Mouse (Mus musculus): ENCODE measurements around the gene Gm9918.

Gm9918 gene

GRCm38 (mm10) chr15:102245461-102245881 is 24.9 kb upstream of the Gm9918 start:
- no peak for DNase-seq (ENCODE audit: low read depth)

DNA sequence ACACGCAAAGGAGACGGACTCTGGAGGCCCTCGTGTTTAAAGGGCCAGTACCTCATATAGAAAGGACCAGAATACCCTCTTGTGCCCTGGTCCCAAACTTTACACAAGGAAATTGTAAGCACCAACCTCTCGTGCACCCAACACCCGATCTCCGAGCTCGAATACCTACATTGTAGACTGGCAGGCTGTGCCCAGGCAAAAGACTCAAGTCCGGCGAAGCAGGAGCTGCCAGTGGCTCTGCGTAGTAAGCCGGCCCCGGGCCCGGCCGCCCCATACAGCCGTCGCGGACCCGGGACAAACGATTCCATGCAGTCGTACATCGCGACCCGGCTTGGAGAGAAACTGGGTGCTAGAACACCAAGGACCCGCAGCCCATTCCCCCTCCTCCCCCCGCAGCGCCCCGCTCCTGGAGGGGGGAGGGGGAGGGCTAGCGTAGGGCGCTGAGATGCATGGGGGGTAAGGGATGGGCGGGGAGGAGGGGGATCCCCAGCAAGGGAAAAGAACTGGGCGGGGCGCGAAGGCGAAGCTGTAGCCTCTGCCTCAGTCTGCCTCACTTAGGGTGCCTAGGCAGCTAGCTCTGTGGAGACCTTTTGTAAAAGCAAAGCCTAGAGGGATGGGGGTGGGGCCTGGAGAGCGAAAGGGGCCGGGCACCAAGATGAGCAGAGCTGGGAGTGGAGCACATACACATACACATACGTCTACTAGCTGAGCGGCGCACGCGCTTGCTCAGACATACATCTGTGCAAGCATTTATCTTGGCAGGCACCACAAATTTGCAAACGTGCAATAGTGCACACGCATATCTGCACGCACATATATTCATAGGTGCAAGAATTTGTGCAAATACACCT is 24.2 kb upstream of the Gm9918 start:
- peak; percentile 60 for DNase-seq (ENCODE audit: low read depth)

- DNase-seq (ENCODE audit: low read depth), result peak; percentile 66
Measured at GRCm38 (mm10) chr15:102246866-102247251, 23.5 kb upstream of the Gm9918 start.

DNA sequence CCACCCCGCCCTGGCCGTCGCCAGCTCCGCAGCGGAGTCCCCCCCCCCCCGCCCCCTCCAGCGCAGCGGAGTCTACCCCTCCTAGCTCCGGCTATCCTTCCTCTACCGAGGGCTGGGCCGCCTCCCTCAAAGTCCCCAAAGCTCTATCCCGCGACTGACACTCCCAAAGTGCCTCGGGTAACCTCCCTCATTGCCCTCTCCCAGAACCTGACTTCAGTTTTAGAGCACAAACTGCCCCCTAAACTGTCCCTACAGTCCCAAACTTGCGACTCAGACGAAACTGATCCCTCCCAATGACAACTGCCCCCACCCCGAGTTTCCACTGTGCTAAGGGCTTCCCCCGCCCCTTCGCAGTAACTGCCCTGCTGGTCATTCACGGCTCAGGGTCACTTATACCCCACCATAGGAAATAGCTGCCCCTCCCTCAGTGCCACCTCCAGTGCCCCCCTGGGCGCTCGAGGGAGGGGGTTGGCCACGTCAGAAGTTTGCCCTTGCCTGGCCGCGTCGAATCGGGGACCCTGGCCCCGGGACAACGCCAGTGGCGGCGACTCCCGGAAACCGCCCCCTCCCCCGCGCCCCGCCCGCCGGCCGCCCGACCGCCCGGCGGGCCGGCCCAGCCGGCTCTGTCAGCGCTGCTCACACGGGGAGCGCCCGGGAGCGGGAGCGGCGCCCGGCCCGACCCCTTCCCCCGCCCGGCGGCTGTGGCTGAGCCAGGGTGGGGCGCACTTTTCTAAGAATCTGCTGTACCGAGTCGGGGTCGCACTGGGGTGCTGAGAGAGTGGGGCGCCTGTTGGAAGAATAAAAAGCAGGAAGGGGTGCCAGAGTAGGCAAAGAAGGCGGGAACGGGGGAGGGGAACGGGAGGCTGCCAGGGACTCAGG is 22.9 kb upstream of the Gm9918 start:
- no peak for DNase-seq (ENCODE audit: low read depth)

DNA sequence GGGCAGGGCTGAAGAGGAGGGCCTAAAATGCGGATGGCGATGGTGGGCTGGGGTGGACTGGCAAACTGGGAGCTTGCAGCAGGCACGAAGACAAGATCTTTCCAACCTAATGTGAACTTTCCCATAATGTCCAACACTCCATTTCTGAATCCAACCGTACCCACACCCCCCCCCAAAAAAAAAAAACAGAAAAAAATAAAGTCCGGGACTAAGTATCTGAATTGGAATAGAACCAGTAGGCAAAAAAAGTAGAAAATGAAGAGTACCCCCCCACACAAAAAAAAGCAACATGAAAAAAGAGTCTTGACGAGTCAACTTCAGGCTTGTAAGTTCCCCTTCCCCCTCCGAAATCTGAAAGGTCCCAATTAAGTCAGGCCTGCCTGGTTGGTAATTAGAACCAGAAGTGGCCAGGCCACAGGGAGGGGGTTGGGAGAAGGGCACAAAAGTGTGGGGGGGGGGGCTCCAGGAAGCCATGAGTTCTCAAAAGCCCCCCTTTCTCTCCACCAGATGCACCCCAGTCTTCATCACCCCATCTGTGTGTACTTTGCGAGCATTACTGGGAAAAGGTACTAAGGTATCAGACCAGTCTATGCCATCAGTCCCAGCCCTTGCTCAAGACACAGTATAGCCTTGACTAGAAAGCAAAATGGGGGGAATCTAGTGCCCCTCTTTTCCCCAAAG is 22.1 kb upstream of the Gm9918 start:
- DNase-seq (ENCODE audit: low read depth), result no peak

DNA sequence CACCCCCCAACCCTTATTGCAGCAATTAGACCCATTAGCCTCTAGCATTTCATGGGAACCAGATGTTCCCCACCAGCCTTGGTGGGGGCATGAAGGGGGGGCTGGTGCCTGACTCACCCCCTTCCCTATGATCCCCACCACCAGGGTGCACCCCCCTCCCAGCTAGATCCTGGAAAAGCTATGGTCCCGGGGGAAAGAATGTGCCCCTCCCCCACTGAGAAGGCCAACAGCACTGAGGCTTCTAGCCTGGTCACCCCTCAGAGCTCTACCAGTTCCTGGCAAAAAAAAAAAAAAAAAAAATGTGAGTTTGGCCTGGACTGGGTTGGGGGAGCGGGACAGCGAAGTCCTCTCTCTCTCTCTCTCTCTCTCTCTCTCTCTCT is 21.6 kb upstream of the Gm9918 start:
- DNase-seq (ENCODE audit: low read depth), result no peak

- DNase-seq (ENCODE audit: low read depth), result no peak
Measured at GRCm38 (mm10) chr15:102249251-102249691, 21.1 kb upstream of the Gm9918 start.

DNA sequence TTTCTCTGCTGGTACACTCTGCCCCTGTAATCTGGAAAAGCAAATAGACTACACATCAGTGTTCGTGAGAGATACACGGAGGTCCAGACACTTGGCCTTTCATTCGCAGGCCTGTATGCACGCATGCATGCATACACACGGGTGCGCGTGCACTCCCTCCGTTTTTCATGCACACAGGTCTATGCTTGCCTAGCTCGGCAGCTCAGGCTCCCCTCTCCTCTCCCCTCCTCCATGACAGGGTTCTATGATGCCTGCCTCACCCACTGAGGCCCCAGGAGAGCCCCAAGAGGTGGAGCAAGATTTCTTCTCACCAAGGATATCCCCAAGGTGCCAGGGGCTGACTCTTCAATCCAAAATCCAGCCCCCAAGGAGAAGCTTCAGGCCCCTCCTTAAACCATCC is 20.4 kb upstream of the Gm9918 start:
- no peak for DNase-seq (ENCODE audit: low read depth)

- DNase-seq (ENCODE audit: low read depth), result no peak
Measured at GRCm38 (mm10) chr15:102250521-102250920, 19.8 kb upstream of the Gm9918 start.

DNA sequence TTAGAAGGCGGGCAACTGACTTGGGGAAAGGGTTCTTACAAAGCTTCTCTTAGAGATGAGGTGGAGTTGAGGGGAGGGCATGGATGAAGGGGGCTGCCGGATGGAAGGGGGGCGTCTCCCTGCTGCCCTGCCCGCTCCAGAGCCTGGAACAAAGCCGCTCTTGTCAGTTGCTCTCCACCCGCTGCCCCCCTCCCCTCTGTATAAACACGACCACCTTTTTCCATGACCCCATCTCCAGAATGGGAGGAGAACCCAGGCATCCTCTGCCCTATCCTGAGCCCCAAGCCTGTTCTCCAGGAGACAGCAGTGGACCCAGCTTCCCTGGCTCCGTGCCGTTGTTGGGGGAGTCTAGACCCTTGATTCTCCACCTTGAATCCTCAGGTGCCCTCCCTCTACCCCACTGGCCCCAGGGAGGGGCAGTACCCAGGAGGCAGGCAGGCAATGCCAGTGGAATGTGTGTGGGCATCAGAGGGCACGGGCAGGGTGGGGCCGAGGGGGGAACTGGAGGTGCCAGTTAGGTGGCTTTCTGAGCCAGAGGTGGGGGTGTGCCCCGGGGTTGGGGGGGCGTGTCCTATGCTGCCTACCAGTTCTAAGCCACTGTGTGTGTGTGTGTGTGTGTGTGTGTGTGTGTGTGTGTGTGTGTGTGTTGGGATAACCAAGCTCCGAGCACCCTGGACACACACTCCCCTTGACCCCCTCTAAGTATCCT is 14.7 kb upstream of the Gm9918 start:
- no peak for DNase-seq (ENCODE audit: low read depth)

GRCm38 (mm10) chr15:102256431-102257201 is 13.7 kb upstream of the Gm9918 start:
- no peak for DNase-seq (ENCODE audit: low read depth)

- DNase-seq (ENCODE audit: low read depth), result no peak
Measured at GRCm38 (mm10) chr15:102257202-102258075, 12.9 kb upstream of the Gm9918 start, which contains the start of gene Rarg. Rarg (minus strand) TSS chr15:102257517.

- no peak for DNase-seq (ENCODE audit: low read depth)
Measured at GRCm38 (mm10) chr15:102258076-102258470, 12.3 kb upstream of the Gm9918 start.

GRCm38 (mm10) chr15:102258581-102259253 is 11.6 kb upstream of the Gm9918 start:
- no peak for DNase-seq (ENCODE audit: low read depth)

DNA sequence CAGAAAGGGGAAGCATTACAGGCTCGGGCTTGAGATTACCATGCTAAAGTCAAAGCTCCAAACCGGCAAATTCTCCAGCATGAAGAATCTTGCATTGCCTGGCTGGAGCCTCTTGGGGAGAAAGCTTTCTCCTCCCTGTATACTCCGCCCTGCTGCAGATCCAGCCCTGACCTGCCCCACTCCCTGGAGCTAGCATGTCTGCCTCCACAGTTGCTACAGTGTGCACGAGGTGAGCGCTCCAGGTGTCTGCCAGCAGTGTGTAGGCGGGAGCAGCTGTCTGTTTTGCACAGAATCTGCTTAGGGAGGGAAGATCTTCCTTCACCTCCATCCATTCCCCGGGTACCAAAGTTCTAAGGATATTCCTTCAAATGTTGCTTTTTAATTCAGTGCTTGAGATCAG is 7.8 kb upstream of the Gm9918 start:
- no peak for DNase-seq (ENCODE audit: low read depth)

DNA sequence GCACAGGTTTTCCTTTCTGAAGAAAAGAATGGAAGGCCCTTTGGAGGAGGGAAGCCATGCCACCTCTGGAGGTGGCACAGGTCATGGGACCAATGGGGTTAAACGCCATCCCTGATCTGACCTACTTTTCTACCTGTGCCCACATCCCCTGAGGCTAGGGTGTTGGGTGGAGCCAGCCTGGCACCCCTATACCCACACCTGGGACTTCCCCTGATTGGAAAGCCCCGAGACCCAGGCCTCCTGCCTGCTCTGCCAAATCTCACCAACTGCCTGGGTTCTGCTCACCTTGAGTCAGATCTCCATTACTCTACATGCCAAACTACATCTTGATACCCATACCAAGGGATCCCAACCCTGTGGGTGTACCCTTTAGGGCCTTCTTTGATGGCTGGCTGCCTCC is 7.3 kb upstream of the Gm9918 start:
- no peak for DNase-seq (ENCODE audit: low read depth)

- no peak for DNase-seq (ENCODE audit: low read depth)
Measured at GRCm38 (mm10) chr15:102265548-102265947, 4.8 kb upstream of the Gm9918 start.

GRCm38 (mm10) chr15:102271441-102271840 is 1.1 kb downstream of the Gm9918 start:
- no peak for DNase-seq (ENCODE audit: low read depth)

- DNase-seq (ENCODE audit: low read depth), result no peak
Measured at GRCm38 (mm10) chr15:102273982-102274716, 3.8 kb downstream of the Gm9918 start.
